Mouse (Mus musculus) lung, postnatal 0 days (tissue): ENCODE results near the gene Pigb. TPM values are rescaled to one million over a fixed set of nuclear protein-coding genes. Genes with fewer than 3 reads are reported as not detected.
"Not testable (repeated sequence)": the region's sequence is repeated elsewhere in the genome, so short reads cannot be mapped to it uniquely, and the experiment has no call there.

Experiments used
- ATAC-seq: fragments of 200-750 bp; cut with Nextera tagmentation; 2 replicates; pipeline ENCODE4 v1.8.0; 2017; ENCODE audit warnings: moderate library complexity
- DNase-seq: peaks from one replicate; pipeline ENCODE4 v3.0.0-alpha.2; 2016; ENCODE audit warnings: low spot score
- H3K27ac ChIP-seq: fragments of 300-500 bp; sonication (generic); 2 replicates; pipeline ENCODE4 v1.5.1; 2014; ENCODE audit warnings: antibody characterized with exemption, mild to moderate bottlenecking, low read length, mixed read lengths
- H3K27me3 ChIP-seq: fragments of 300-500 bp; sonication (generic); replicated peaks from 2 replicates; pipeline ENCODE4 v1.6.1; 2014; ENCODE audit warnings: low read length, mixed read lengths; ENCODE audit not compliant: insufficient read depth
- H3K36me3 ChIP-seq: fragments of 300-500 bp; sonication (generic); 2 replicates; pipeline ENCODE4 v1.6.1; 2014; ENCODE audit warnings: low read length, mixed read lengths; ENCODE audit not compliant: insufficient read depth
- H3K4me1 ChIP-seq: fragments of 300-500 bp; sonication (generic); 2 replicates; pipeline ENCODE4 v1.6.1; 2014; ENCODE audit warnings: antibody characterized with exemption, low read depth, low read length, mixed read lengths; ENCODE audit not compliant: insufficient read depth
- H3K4me2 ChIP-seq: fragments of 300-500 bp; sonication (generic); replicated peaks from 2 replicates; pipeline ENCODE4 v1.6.1; 2014; ENCODE audit warnings: low read depth, mild to moderate bottlenecking, low read length, moderate library complexity, mixed read lengths
- H3K4me3 ChIP-seq: fragments of 300-500 bp; sonication (generic); 2 replicates; pipeline ENCODE4 v1.5.1; 2014; ENCODE audit warnings: low read depth, low read length
- H3K9ac ChIP-seq: fragments of 300-500 bp; sonication (generic); replicated peaks from 2 replicates; pipeline ENCODE4 v1.6.1; 2014; ENCODE audit warnings: low read depth, mild to moderate bottlenecking
- H3K9me3 ChIP-seq: fragments of 300-500 bp; sonication (generic); 2 replicates; pipeline ENCODE4 v1.6.1; 2016; ENCODE audit warnings: low read length, mixed read lengths
- CTCF ChIP-seq: IDR thresholded peaks from 2 replicates; pipeline ENCODE4 v1.5.1; 2016; ENCODE audit warnings: antibody characterized with exemption, mild to moderate bottlenecking
- EP300 ChIP-seq: IDR thresholded peaks from 2 replicates; pipeline ENCODE4 v1.6.1; 2016; ENCODE audit warnings: antibody characterized with exemption, mild to moderate bottlenecking, control low read depth
- WGBS: fragments of 180-500 bp; shearing (Covaris S2); extraction: QIAGEN DNeasy Blood & Tissue Kit; methylation state at CpG from one replicate; pipeline ENCODE4 v1.1.7; 2014; 5-methylcytosine and 5-hydroxymethylcytosine counted together
- polyA plus RNA-seq: library from polyadenylated mRNA; unstranded; fragments of >200 nt; fragmentation: Nextera tagmentation; extraction: Ambion mirVana; gene quantifications from 2 replicates; pipeline ENCODE4 v1.2.1, GENCODE M21; 2015

Pigb gene
- polyA plus RNA-seq, 1 experiment from 2014 or later, result 5.5 TPM

DNA sequence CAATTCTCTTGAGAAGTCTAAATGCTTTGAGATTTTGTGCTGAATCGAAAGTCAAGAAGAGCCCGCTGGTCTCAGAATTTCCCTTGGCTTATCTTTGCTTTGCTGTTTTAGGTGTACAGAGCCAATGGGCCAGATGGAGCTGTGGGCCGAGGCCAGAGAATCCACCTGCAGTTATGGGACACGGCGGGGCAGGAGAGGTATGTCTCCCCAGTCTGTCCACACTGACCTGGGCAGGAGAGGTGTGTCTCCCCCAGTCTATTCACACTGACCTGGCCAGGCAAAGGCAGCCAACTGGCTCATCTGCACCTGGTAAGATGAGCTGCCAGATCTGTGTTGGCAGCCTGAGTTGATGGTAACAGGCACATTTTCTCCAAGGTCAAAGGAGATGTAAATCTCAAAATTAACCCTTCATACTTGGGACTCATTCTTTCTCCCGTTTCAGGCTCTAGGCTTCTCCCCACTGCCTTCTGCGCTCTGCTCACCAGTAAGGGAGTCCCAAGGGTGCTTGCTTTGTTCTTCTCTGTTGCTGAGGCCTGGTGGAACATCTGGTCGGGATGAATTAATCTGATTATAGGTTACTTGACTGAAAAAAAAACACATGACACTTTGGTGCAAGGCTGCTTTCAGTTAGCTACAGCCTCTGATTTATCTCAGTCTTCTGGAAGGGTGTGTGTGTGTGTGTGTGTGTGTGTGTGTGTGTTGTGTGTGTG is 42.3 kb upstream of the Pigb start:
- Histone ChIP-seq H3K27me3 (no peaks in the 10 kb centered on the region), H3K36me3 (no peaks in the 10 kb centered on the region; the same call in 1 of the 2 replicates), H3K4me2 (no peak overlapping the region), H3K4me1 (0 out of 2 replicates have a peak, but pooled peaks cover 3% of the 10 kb centered on the region), H3K27ac (no peak overlapping the region), H3K9me3 (no peaks in the 10 kb centered on the region), H3K9ac (no peak overlapping the region), H3K4me3 (no peak overlapping the region)
- DNase-seq (no peak), ATAC-seq (no peak)
- TF ChIP-seq EP300 (no peak), CTCF (no peak)
- WGBS, result 84% methylated on average over 8 of the region's 8 CpGs

- ATAC-seq (no peak), DNase-seq (no peak)
- H3K27me3 ChIP-seq, result no peaks in the 10 kb centered on the region
- no peak overlapping the region for H3K4me2 ChIP-seq
- no peak overlapping the region for H3K4me3 ChIP-seq
- H3K9me3 ChIP-seq, result no peaks in the 10 kb centered on the region
- no peak overlapping the region for H3K27ac ChIP-seq
- no peaks in the 10 kb centered on the region for H3K4me1 ChIP-seq
- no peak for TF ChIP-seq CTCF
- TF ChIP-seq EP300, result no peak
- H3K36me3 ChIP-seq, result no peaks in the 10 kb centered on the region
- no peak overlapping the region for H3K9ac ChIP-seq
- 58% methylated on average over 7 of the region's 7 CpGs for WGBS
These were observed 39.7 kb upstream of the Pigb start for GRCm38 (mm10) chr9:73079801-73080325.

GRCm38 (mm10) chr9:73079349-73079748 is 39.2 kb upstream of the Pigb start:
- H3K4me1 ChIP-seq, H3K9me3 ChIP-seq, H3K27ac ChIP-seq, H3K27me3 ChIP-seq, ATAC-seq, DNase-seq, H3K36me3 ChIP-seq, H3K4me2 ChIP-seq, H3K9ac ChIP-seq, H3K4me3 ChIP-seq: not testable (repeated sequence)
- 85% methylated on average over 9 of the region's 12 CpGs for WGBS

DNA sequence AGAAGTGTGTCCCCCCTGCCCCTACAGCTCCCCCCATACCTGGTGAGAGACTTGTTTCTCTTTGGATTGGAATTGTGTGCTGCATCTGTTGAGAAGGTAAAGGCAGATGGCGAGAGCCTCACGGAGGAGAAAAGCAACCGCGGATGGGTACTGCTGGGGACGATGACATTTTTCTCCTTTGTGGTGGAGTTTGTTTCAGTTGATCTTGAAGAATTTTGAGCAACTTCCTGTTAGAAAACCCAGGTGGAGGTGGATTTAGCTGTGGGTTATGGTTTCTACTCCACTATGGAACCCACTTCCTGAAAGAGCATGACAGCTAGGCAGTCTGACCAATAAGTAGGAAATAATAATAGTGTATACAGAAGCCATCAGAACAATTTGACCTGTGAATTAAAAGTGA is 33.0 kb upstream of the Pigb start:
- H3K27ac ChIP-seq, result no peak overlapping the region
- H3K4me1 ChIP-seq, result peaks cover 1% of the 10 kb centered on the region; the same call in 1 of the 2 replicates
- 84% methylated on average over 5 of the region's 5 CpGs for WGBS
- TF ChIP-seq EP300 (no peak), CTCF (no peak)
- no peak for DNase-seq
- H3K9ac ChIP-seq, result no peak overlapping the region
- no peaks in the 10 kb centered on the region for H3K27me3 ChIP-seq
- no peak for ATAC-seq
- H3K4me2 ChIP-seq, result no peak overlapping the region
- no peaks in the 10 kb centered on the region for H3K36me3 ChIP-seq
- no peak overlapping the region for H3K4me3 ChIP-seq
- no peaks in the 10 kb centered on the region for H3K9me3 ChIP-seq

DNA sequence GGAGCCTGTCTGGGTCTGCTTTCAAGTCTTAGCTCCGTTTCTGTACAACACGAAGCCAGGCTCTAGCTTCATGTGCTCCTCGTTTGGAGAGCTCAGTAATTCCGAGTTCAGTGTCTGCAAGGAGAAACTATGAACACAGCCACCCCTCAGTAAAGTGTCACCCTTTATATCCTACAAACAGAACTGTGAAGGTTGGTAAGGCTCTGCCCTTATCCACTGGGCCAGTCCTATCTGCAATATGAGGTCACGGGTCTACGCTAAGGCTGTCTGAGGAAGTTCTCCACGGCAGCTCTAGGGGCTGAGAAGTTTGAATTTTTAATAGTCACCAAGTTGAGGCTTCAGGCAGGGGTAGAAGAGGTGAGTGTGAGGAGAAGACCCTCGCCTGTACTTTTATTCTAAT is 32.2 kb upstream of the Pigb start:
- no peak for TF ChIP-seq CTCF
- TF ChIP-seq EP300, result no peak
- 71% methylated on average over 8 of the region's 8 CpGs for WGBS

GRCm38 (mm10) chr9:73070971-73071659 is 30.9 kb upstream of the Pigb start:
- TF ChIP-seq EP300 (peak; percentile 98), CTCF (peak; percentile 43)
- DNase-seq (peak; percentile 92), ATAC-seq (peak; percentile 66)
- Histone ChIP-seq H3K4me1 (peaks cover 7% of the 10 kb centered on the region; the same call in 1 of the 2 replicates), H3K4me3 (no peak overlapping the region), H3K9ac (no peak overlapping the region), H3K9me3 (no peaks in the 10 kb centered on the region), H3K27ac (peak overlapping the region; percentile 71), H3K4me2 (0 out of 2 replicates have a peak overlapping the region, but pooled peaks have one; percentile 29), H3K36me3 (no peaks in the 10 kb centered on the region), H3K27me3 (no peaks in the 10 kb centered on the region)
- WGBS, result 45% methylated on average over 10 of the region's 10 CpGs

More for the DNA sequence above, 32.2 kb upstream of the Pigb start:
- Histone ChIP-seq H3K9me3 (no peaks in the 10 kb centered on the region), H3K9ac (no peak overlapping the region), H3K4me1 (peaks cover 7% of the 10 kb centered on the region; the same call in 1 of the 2 replicates), H3K27me3 (no peaks in the 10 kb centered on the region), H3K36me3 (no peaks in the 10 kb centered on the region), H3K4me3 (no peak overlapping the region), H3K4me2 (no peak overlapping the region), H3K27ac (no peak overlapping the region)
- DNase-seq (no peak), ATAC-seq (no peak)
